Mouse (Mus musculus) heart, adult 8-10 months (tissue): ENCODE results near the gene Pank2. TPM values are rescaled to one million over a fixed set of nuclear protein-coding genes. Genes with fewer than 3 reads are reported as not detected.

Experiments used
- DNase-seq: peaks from one replicate; pipeline ENCODE4 v3.0.0; 2022; ENCODE audit warnings: low spot score
- microRNA-seq: library from miRNA; unstranded; fragments of <30 nt; microRNA quantifications from one replicate; pipeline ENCODE4 v1.2.0, GENCODE M21; 2022
- total RNA-seq, 4 experiments: library from RNA; stranded (reverse); gene quantifications; 2 replicates each; pipeline ENCODE4 v1.2.4; 2022

The Pank2 gene
- total RNA-seq, 4 experiments from 2014 or later, result 18.0 to 28.0 (median 23.2) TPM

DNA sequence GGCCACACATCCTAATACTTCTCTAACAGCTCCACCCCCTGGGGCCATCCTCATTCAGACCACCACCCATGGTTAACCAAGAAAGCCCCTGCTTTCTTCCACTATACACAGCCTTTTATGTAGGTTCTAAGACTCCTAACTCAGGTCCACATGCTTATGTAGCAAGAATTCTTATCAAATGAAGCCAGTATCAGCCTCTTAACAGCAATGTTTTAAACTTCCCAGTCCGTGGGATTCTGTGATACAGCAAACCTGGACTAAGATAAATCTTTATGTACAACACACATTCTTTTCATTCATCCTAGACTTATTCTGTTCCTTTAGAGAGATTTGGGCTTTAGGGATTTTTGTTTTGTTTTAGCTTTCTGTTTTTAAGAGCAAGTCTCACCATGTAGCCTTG lies 61.4 kb downstream of the Pank2 start:
- no peak for DNase-seq

DNA sequence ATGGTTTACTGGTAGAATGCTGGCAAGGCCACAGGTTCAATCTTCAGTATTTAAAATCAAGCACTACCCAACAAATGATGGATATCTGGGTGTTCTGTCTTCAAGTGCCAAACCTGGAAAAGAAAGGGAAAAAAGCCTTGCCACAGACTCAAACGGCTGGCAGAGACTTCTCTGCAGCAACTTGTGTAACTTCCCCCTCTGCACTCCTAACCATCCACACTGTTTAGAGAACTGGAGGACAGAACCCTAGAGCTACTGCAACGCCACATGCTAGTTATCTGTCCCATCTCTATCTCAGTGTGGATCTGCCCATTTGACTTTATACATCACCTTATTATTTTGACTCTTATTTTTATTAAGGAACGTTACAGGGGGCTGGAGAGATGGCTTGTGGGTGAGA lies 63.7 kb downstream of the Pank2 start:
- DNase-seq, result no peak

DNA sequence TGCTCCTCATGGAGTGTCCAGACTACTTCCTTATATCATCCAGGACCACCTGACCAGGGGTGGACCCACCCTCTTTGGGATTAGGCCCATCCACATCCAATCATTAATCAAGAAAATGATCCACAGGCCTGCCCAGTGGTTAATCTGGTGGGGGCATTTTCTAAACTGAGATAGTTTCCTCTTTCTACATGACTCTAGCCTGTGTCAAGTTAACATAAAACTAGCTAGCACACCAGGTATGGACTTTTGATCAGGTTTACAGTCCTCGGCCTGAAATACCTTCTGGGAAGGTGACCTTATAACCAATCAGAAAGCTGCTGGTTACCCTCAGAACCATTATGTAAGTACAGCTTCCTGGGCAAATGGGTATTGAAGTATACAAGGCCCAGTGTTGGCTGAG lies 66.7 kb downstream of the Pank2 start:
- DNase-seq, result no peak

GRCm38 (mm10) chr2:131330548-131330947 lies 68.3 kb downstream of the Pank2 start:
- DNase-seq, result no peak

- no peak for DNase-seq
Observed at GRCm38 (mm10) chr2:131337602-131338001, 75.3 kb downstream of the Pank2 start.

GRCm38 (mm10) chr2:131344449-131344848 lies 82.2 kb downstream of the Pank2 start:
- DNase-seq, result peak; percentile 45

GRCm38 (mm10) chr2:131345556-131345955 lies 83.3 kb downstream of the Pank2 start:
- no peak for DNase-seq

Small RNA genes within 50 kb of the gene (microRNA-seq; reads per million reads assigned to microRNA genes)
- gene Mir103-2, result 6.7 reads per million, percentile 16 among the genes with 10 or more reads in this experiment

Other genes starting within 250 kb of the Pank2 start
- gene Gfra4, start 219.4 kb upstream of the Pank2 start, total RNA-seq, result 10 to 100 TPM in 1 of 4 experiments, 1 to 10 TPM in 3; 7.4 to 13.3 (median 9.0) TPM
- gene Adam33, start 198.7 kb upstream of the Pank2 start, total RNA-seq, result 1 to 10 TPM; 1.1 to 1.9 (median 1.7) TPM
- gene Siglec1, start 175.7 kb upstream of the Pank2 start, total RNA-seq, result 1 to 10 TPM in 3 of 4 experiments, under 1 TPM in 1; 0.98 to 2.4 (median 1.5) TPM
- gene Hspa12b, start 135.2 kb upstream of the Pank2 start, total RNA-seq, result 10 to 100 TPM; 21.5 to 33.7 (median 31.0) TPM
- gene Gm11037, start 129.0 kb upstream of the Pank2 start, total RNA-seq, result not detected
- 10 to 100 TPM in 3 of 4 experiments, 1 to 10 TPM in 1; 9.7 to 12.1 (median 10.5) TPM for gene 1700037H04Rik, start 102.4 kb upstream of the Pank2 start, total RNA-seq
- 10 to 100 TPM; 89.5 to 93.4 (median 90.3) TPM for gene Cenpb, start 82.4 kb upstream of the Pank2 start, total RNA-seq
- 1 to 10 TPM; 4.3 to 4.9 (median 4.5) TPM for gene Cdc25b, start 75.5 kb upstream of the Pank2 start, total RNA-seq
- 1 to 10 TPM; 4.4 to 6.2 (median 4.9) TPM for gene Spef1, start 75.2 kb upstream of the Pank2 start, total RNA-seq
- gene Ap5s1, start 55.4 kb upstream of the Pank2 start, total RNA-seq, result 10 to 100 TPM; 31.8 to 42.6 (median 37.9) TPM
- 10 to 100 TPM; 65.6 to 80.8 (median 72.3) TPM for gene Mavs, start 28.4 kb upstream of the Pank2 start, total RNA-seq
- gene Rnf24, start 90.4 kb downstream of the Pank2 start, total RNA-seq, result 1 to 10 TPM; 2.9 to 4.1 (median 3.3) TPM
- gene Smox, start 229.0 kb downstream of the Pank2 start, total RNA-seq, result 10 to 100 TPM; 14.5 to 18.6 (median 15.7) TPM